Mouse (Mus musculus): ENCODE data around the gene Ccdc74a. TPM values are rescaled to one million over a fixed set of nuclear protein-coding genes. Genes with fewer than 3 reads are reported as not detected.
A peak's percentile ranks its signal among the peaks of the same experiment; 100 is the strongest.
"Not testable (repeated sequence)": the region's sequence is repeated elsewhere in the genome, so short reads cannot be mapped to it uniquely, and the experiment has no call there.

Gene Ccdc74a
- 3.7 and 5.3 TPM in 2 replicates for polyA plus RNA-seq (2014; fragmentation: Nextera tagmentation; extraction: Ambion mirVana)

- peak within 1 kb of the TSS; percentile 92 for H3K4me2 ChIP-seq
- no peaks in the 10 kb centered on the region for H3K27me3 ChIP-seq (ENCODE audit: control insufficient read depth, insufficient read depth, low read length)
- no peaks in the 10 kb centered on the region for H3K9me3 ChIP-seq (replicated peaks; ENCODE audit: control insufficient read depth, low read length)
- H3K4me3 ChIP-seq (ENCODE audit: low read depth, low read length), result peak within 1 kb of the TSS; percentile 54
- peak within 1 kb of the TSS; percentile 70 for H3K9ac ChIP-seq (ENCODE audit: low read depth, low read length)
- 3% methylated on average over 63 of the region's 65 CpGs for WGBS (ENCODE audit: insufficient replicate concordance)
- peak within 1 kb of the TSS; percentile 41; the same call in 1 of the 2 replicates for H3K27ac ChIP-seq (ENCODE audit: low read depth, low read length)
- peak; percentile 94 for ATAC-seq (replicated peaks; ENCODE audit: insufficient number of reproducible peaks, low FRiP score, low TSS enrichment)
- H3K4me1 ChIP-seq (ENCODE audit: control insufficient read depth, insufficient read depth, low read length), result peaks cover 12% of the 10 kb centered on the region; the same call in 1 of the 2 replicates
- peaks cover 28% of the 10 kb centered on the region for H3K36me3 ChIP-seq (ENCODE audit: control insufficient read depth, insufficient read depth, low read length)
Measured at GRCm38 (mm10) chr16:17646310-17647114, at the start of gene Ccdc74a. Ccdc74a (plus strand) TSS chr16:17646470.

GRCm38 (mm10) chr16:17600944-17601562 lies 45.2 kb upstream of the Ccdc74a start:
- no peak overlapping the region for H3K4me2 ChIP-seq
- WGBS (ENCODE audit: insufficient replicate concordance), result 56% methylated on average over 3 of the region's 3 CpGs
- H3K9ac ChIP-seq (ENCODE audit: low read depth, low read length), result no peak overlapping the region
- H3K27ac ChIP-seq (ENCODE audit: low read depth, low read length), result no peak overlapping the region
- no peaks in the 10 kb centered on the region for H3K27me3 ChIP-seq (ENCODE audit: control insufficient read depth, insufficient read depth, low read length)
- H3K4me1 ChIP-seq (ENCODE audit: control insufficient read depth, insufficient read depth, low read length), result no peaks in the 10 kb centered on the region
- no peak for ATAC-seq (replicated peaks; ENCODE audit: insufficient number of reproducible peaks, low FRiP score, low TSS enrichment)
- no peak overlapping the region for H3K4me3 ChIP-seq (ENCODE audit: low read depth, low read length)
- H3K9me3 ChIP-seq (replicated peaks; ENCODE audit: control insufficient read depth, low read length), result no peaks in the 10 kb centered on the region
- no peaks in the 10 kb centered on the region for H3K36me3 ChIP-seq (ENCODE audit: control insufficient read depth, insufficient read depth, low read length)

- no peaks in the 10 kb centered on the region for H3K9me3 ChIP-seq (replicated peaks; ENCODE audit: control insufficient read depth, low read length)
- H3K27ac ChIP-seq (ENCODE audit: low read depth, low read length), result no peak overlapping the region
- no peak overlapping the region for H3K9ac ChIP-seq (ENCODE audit: low read depth, low read length)
- no peak overlapping the region for H3K4me3 ChIP-seq (ENCODE audit: low read depth, low read length)
- H3K36me3 ChIP-seq (ENCODE audit: control insufficient read depth, insufficient read depth, low read length), result no peaks in the 10 kb centered on the region
- no peaks in the 10 kb centered on the region for H3K27me3 ChIP-seq (ENCODE audit: control insufficient read depth, insufficient read depth, low read length)
- no peaks in the 10 kb centered on the region for H3K4me1 ChIP-seq (ENCODE audit: control insufficient read depth, insufficient read depth, low read length)
- no peak overlapping the region for H3K4me2 ChIP-seq
- WGBS (ENCODE audit: insufficient replicate concordance), result 65% methylated on average over 4 of the region's 4 CpGs
- no peak for ATAC-seq (replicated peaks; ENCODE audit: insufficient number of reproducible peaks, low FRiP score, low TSS enrichment)
Measured at GRCm38 (mm10) chr16:17604941-17605340, 41.3 kb upstream of the Ccdc74a start.

GRCm38 (mm10) chr16:17605684-17606083 lies 40.6 kb upstream of the Ccdc74a start:
- no peaks in the 10 kb centered on the region for H3K9me3 ChIP-seq (replicated peaks; ENCODE audit: control insufficient read depth, low read length)
- no peak overlapping the region for H3K4me3 ChIP-seq (ENCODE audit: low read depth, low read length)
- WGBS (ENCODE audit: insufficient replicate concordance), result 64% methylated on average over 5 of the region's 5 CpGs
- no peak overlapping the region for H3K27ac ChIP-seq (ENCODE audit: low read depth, low read length)
- H3K4me2 ChIP-seq, result no peak overlapping the region
- H3K36me3 ChIP-seq (ENCODE audit: control insufficient read depth, insufficient read depth, low read length), result no peaks in the 10 kb centered on the region
- H3K27me3 ChIP-seq (ENCODE audit: control insufficient read depth, insufficient read depth, low read length), result no peaks in the 10 kb centered on the region
- no peak overlapping the region for H3K9ac ChIP-seq (ENCODE audit: low read depth, low read length)
- H3K4me1 ChIP-seq (ENCODE audit: control insufficient read depth, insufficient read depth, low read length), result no peaks in the 10 kb centered on the region
- ATAC-seq (replicated peaks; ENCODE audit: insufficient number of reproducible peaks, low FRiP score, low TSS enrichment), result no peak

- no peak for ATAC-seq (replicated peaks; ENCODE audit: insufficient number of reproducible peaks, low FRiP score, low TSS enrichment)
- no peaks in the 10 kb centered on the region for H3K4me1 ChIP-seq (ENCODE audit: control insufficient read depth, insufficient read depth, low read length)
Measured at GRCm38 (mm10) chr16:17611383-17611782, 34.9 kb upstream of the Ccdc74a start.

GRCm38 (mm10) chr16:17614740-17615139 lies 31.5 kb upstream of the Ccdc74a start:
- H3K27me3 ChIP-seq (ENCODE audit: control insufficient read depth, insufficient read depth, low read length); H3K4me2 ChIP-seq; H3K27ac ChIP-seq (ENCODE audit: low read depth, low read length); H3K9me3 ChIP-seq (replicated peaks; ENCODE audit: control insufficient read depth, low read length); ATAC-seq (replicated peaks; ENCODE audit: insufficient number of reproducible peaks, low FRiP score, low TSS enrichment); H3K9ac ChIP-seq (ENCODE audit: low read depth, low read length); H3K36me3 ChIP-seq (ENCODE audit: control insufficient read depth, insufficient read depth, low read length); H3K4me3 ChIP-seq (ENCODE audit: low read depth, low read length); H3K4me1 ChIP-seq (ENCODE audit: control insufficient read depth, insufficient read depth, low read length): not testable (repeated sequence)
- 85% methylated on average over 6 of the region's 6 CpGs for WGBS (ENCODE audit: insufficient replicate concordance)

More at GRCm38 (mm10) chr16:17611383-17611782, 34.9 kb upstream of the Ccdc74a start:
- Histone ChIP-seq H3K4me3 (ENCODE audit: low read depth, low read length) (no peak overlapping the region), H3K9ac (ENCODE audit: low read depth, low read length) (no peak overlapping the region), H3K36me3 (ENCODE audit: control insufficient read depth, insufficient read depth, low read length) (no peaks in the 10 kb centered on the region), H3K9me3 (replicated peaks; ENCODE audit: control insufficient read depth, low read length) (no peaks in the 10 kb centered on the region), H3K27ac (ENCODE audit: low read depth, low read length) (no peak overlapping the region), H3K4me2 (no peak overlapping the region), H3K27me3 (ENCODE audit: control insufficient read depth, insufficient read depth, low read length) (no peaks in the 10 kb centered on the region)
- WGBS (ENCODE audit: insufficient replicate concordance), result 70% methylated on average over 4 of the region's 4 CpGs

- peaks cover 7% of the 10 kb centered on the region; the same call in 1 of the 2 replicates for H3K4me1 ChIP-seq (ENCODE audit: control insufficient read depth, insufficient read depth, low read length)
- WGBS (ENCODE audit: insufficient replicate concordance), result 75% methylated on average over 5 of the region's 5 CpGs
- no peak for ATAC-seq (replicated peaks; ENCODE audit: insufficient number of reproducible peaks, low FRiP score, low TSS enrichment)
- no peak overlapping the region for H3K27ac ChIP-seq (ENCODE audit: low read depth, low read length)
- no peak overlapping the region for H3K4me2 ChIP-seq
- no peak overlapping the region for H3K9ac ChIP-seq (ENCODE audit: low read depth, low read length)
- H3K9me3 ChIP-seq (replicated peaks; ENCODE audit: control insufficient read depth, low read length), result no peaks in the 10 kb centered on the region
- H3K27me3 ChIP-seq (ENCODE audit: control insufficient read depth, insufficient read depth, low read length), result no peaks in the 10 kb centered on the region
- no peaks in the 10 kb centered on the region for H3K36me3 ChIP-seq (ENCODE audit: control insufficient read depth, insufficient read depth, low read length)
- no peak overlapping the region for H3K4me3 ChIP-seq (ENCODE audit: low read depth, low read length)
Measured at GRCm38 (mm10) chr16:17616212-17616611, 30.1 kb upstream of the Ccdc74a start.

GRCm38 (mm10) chr16:17617922-17618565 lies 28.2 kb upstream of the Ccdc74a start:
- ATAC-seq (replicated peaks; ENCODE audit: insufficient number of reproducible peaks, low FRiP score, low TSS enrichment), result peak; percentile 46; the same call in 1 of the 2 replicates
- Histone ChIP-seq H3K4me3 (ENCODE audit: low read depth, low read length) (no peak overlapping the region), H3K4me1 (ENCODE audit: control insufficient read depth, insufficient read depth, low read length) (peaks cover 7% of the 10 kb centered on the region; the same call in 1 of the 2 replicates), H3K27ac (ENCODE audit: low read depth, low read length) (no peak overlapping the region), H3K27me3 (ENCODE audit: control insufficient read depth, insufficient read depth, low read length) (no peaks in the 10 kb centered on the region), H3K9me3 (replicated peaks; ENCODE audit: control insufficient read depth, low read length) (no peaks in the 10 kb centered on the region), H3K4me2 (no peak overlapping the region; the same call in 1 of the 2 replicates), H3K9ac (ENCODE audit: low read depth, low read length) (no peak overlapping the region), H3K36me3 (ENCODE audit: control insufficient read depth, insufficient read depth, low read length) (no peaks in the 10 kb centered on the region)
- 17% methylated on average over 13 of the region's 13 CpGs for WGBS (ENCODE audit: insufficient replicate concordance)
